Mouse (Mus musculus): ENCODE measurements around the gene Dlk1. TPM values are rescaled to one million over a fixed set of nuclear protein-coding genes. Genes with fewer than 3 reads are reported as not detected.
"Not testable (repeated sequence)": the region's sequence is repeated elsewhere in the genome, so short reads cannot be mapped to it uniquely, and the experiment has no call there.

Dlk1 gene
- polyA plus RNA-seq, 1 experiment from 2014 or later: 51.1 TPM

DNA sequence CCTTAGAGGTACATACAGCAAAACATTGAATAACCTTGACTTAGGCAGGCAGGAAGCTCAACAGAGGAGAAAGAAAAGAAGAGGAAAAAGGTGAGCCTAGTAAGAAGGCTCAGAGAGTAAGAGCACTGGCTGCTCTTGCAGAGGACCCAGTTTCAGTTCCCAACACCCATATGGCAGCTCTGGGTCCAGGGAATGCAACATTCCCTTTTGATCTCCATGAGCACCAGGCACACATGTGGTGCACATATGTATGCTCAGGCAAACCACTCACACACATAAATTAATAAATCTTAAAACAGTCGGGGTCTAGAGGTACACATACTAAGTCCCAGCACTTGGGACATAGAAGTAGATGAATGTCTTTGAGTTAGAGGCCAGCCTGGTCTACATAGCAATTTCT lies 33.9 kb downstream of the Dlk1 start:
- not testable (repeated sequence) for H3K9me3 ChIP-seq (ENCODE audit: control insufficient read depth, low read length)
- WGBS: 77% methylated on average over 1 of the region's 1 CpGs

GRCm38 (mm10) chr12:109491701-109492100 lies 39.1 kb downstream of the Dlk1 start:
- H3K36me3 ChIP-seq (ENCODE audit: control insufficient read depth, insufficient read depth, low read length): no peaks in the 10 kb centered on the region
- H3K4me3 ChIP-seq (ENCODE audit: low read length): no peak overlapping the region
- no peak overlapping the region for H3K27ac ChIP-seq (ENCODE audit: low read depth, low read length)
- no peaks in the 10 kb centered on the region for H3K9me3 ChIP-seq (ENCODE audit: control insufficient read depth, low read length)
- H3K4me1 ChIP-seq (ENCODE audit: control insufficient read depth, insufficient read depth, low read length): peaks cover 6% of the 10 kb centered on the region; the same call in 1 of the 2 replicates
- H3K27me3 ChIP-seq (ENCODE audit: control insufficient read depth, insufficient read depth, low read length): no peaks in the 10 kb centered on the region; the same call in 1 of the 2 replicates
- H3K9ac ChIP-seq (ENCODE audit: low read depth, low read length): no peak overlapping the region
- ATAC-seq (ENCODE audit: low FRiP score, low TSS enrichment): no peak
- H3K4me2 ChIP-seq (replicated peaks; ENCODE audit: low read depth, low read length): no peak overlapping the region
- 76% methylated on average over 3 of the region's 3 CpGs for WGBS

More for the DNA sequence above, 33.9 kb downstream of the Dlk1 start:
- H3K9ac ChIP-seq (ENCODE audit: low read depth, low read length); H3K4me2 ChIP-seq (replicated peaks; ENCODE audit: low read depth, low read length); H3K27ac ChIP-seq (ENCODE audit: low read depth, low read length); ATAC-seq (ENCODE audit: low FRiP score, low TSS enrichment); H3K36me3 ChIP-seq (ENCODE audit: control insufficient read depth, insufficient read depth, low read length); H3K4me1 ChIP-seq (ENCODE audit: control insufficient read depth, insufficient read depth, low read length); H3K27me3 ChIP-seq (ENCODE audit: control insufficient read depth, insufficient read depth, low read length); H3K4me3 ChIP-seq (ENCODE audit: low read length): not testable (repeated sequence)

GRCm38 (mm10) chr12:109493381-109493780 lies 40.8 kb downstream of the Dlk1 start:
- H3K4me2 ChIP-seq (replicated peaks; ENCODE audit: low read depth, low read length): no peak overlapping the region
- no peak overlapping the region for H3K27ac ChIP-seq (ENCODE audit: low read depth, low read length)
- no peak overlapping the region for H3K4me3 ChIP-seq (ENCODE audit: low read length)
- no peak overlapping the region for H3K9ac ChIP-seq (ENCODE audit: low read depth, low read length)
- H3K27me3 ChIP-seq (ENCODE audit: control insufficient read depth, insufficient read depth, low read length): no peaks in the 10 kb centered on the region; the same call in 1 of the 2 replicates
- 83% methylated on average over 9 of the region's 9 CpGs for WGBS
- H3K36me3 ChIP-seq (ENCODE audit: control insufficient read depth, insufficient read depth, low read length): no peaks in the 10 kb centered on the region
- peaks cover 10% of the 10 kb centered on the region; the same call in 1 of the 2 replicates for H3K4me1 ChIP-seq (ENCODE audit: control insufficient read depth, insufficient read depth, low read length)
- ATAC-seq (ENCODE audit: low FRiP score, low TSS enrichment): no peak
- H3K9me3 ChIP-seq (ENCODE audit: control insufficient read depth, low read length): no peaks in the 10 kb centered on the region

GRCm38 (mm10) chr12:109495016-109495644 lies 42.5 kb downstream of the Dlk1 start:
- 81% methylated on average over 20 of the region's 20 CpGs for WGBS
- H3K27me3 ChIP-seq (ENCODE audit: control insufficient read depth, insufficient read depth, low read length): no peaks in the 10 kb centered on the region; the same call in 1 of the 2 replicates
- H3K9ac ChIP-seq (ENCODE audit: low read depth, low read length): no peak overlapping the region
- no peaks in the 10 kb centered on the region for H3K9me3 ChIP-seq (ENCODE audit: control insufficient read depth, low read length)
- H3K36me3 ChIP-seq (ENCODE audit: control insufficient read depth, insufficient read depth, low read length): no peaks in the 10 kb centered on the region
- peaks cover 10% of the 10 kb centered on the region; the same call in 1 of the 2 replicates for H3K4me1 ChIP-seq (ENCODE audit: control insufficient read depth, insufficient read depth, low read length)
- ATAC-seq (ENCODE audit: low FRiP score, low TSS enrichment): no peak
- no peak overlapping the region for H3K27ac ChIP-seq (ENCODE audit: low read depth, low read length)
- no peak overlapping the region for H3K4me2 ChIP-seq (replicated peaks; ENCODE audit: low read depth, low read length)
- no peak overlapping the region for H3K4me3 ChIP-seq (ENCODE audit: low read length)

DNA sequence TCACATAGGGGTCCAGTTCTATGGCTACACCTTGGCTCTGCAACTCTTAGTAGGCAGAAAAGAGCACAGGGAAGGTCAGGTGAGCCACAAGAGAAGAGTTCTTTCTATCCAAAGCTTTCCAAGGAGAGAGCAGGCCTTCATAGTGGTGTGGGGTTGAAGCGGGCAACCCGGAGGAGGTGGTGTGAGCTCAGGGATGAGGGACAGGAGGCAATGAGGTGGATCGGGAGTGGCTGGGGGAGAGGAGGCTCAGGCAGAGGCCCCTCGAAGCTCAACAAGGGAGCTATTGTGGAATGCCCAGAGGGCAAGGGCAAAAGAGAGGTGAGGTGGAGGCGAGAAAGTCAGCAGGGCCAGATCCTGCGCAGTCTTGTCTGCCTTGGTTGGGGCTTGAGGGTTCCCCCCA lies 43.8 kb downstream of the Dlk1 start:
- Histone ChIP-seq H3K27me3 (ENCODE audit: control insufficient read depth, insufficient read depth, low read length) (no peaks in the 10 kb centered on the region; the same call in 1 of the 2 replicates), H3K36me3 (ENCODE audit: control insufficient read depth, insufficient read depth, low read length) (no peaks in the 10 kb centered on the region), H3K4me3 (ENCODE audit: low read length) (no peak overlapping the region), H3K9ac (ENCODE audit: low read depth, low read length) (no peak overlapping the region), H3K4me1 (ENCODE audit: control insufficient read depth, insufficient read depth, low read length) (peaks cover 10% of the 10 kb centered on the region; the same call in 1 of the 2 replicates), H3K4me2 (replicated peaks; ENCODE audit: low read depth, low read length) (no peak overlapping the region), H3K27ac (ENCODE audit: low read depth, low read length) (no peak overlapping the region), H3K9me3 (ENCODE audit: control insufficient read depth, low read length) (no peaks in the 10 kb centered on the region)
- 35% methylated on average over 6 of the region's 6 CpGs for WGBS
- peak; percentile 72; the same call in 1 of the 2 replicates for ATAC-seq (ENCODE audit: low FRiP score, low TSS enrichment)

- ATAC-seq (ENCODE audit: low FRiP score, low TSS enrichment): no peak
- WGBS: 65% methylated on average over 4 of the region's 4 CpGs
- no peaks in the 10 kb centered on the region for H3K9me3 ChIP-seq (ENCODE audit: control insufficient read depth, low read length)
Observed at GRCm38 (mm10) chr12:109500992-109501391, 48.4 kb downstream of the Dlk1 start.

GRCm38 (mm10) chr12:109502360-109503040 lies 49.9 kb downstream of the Dlk1 start:
- H3K9me3 ChIP-seq (ENCODE audit: control insufficient read depth, low read length): no peaks in the 10 kb centered on the region
- H3K27ac ChIP-seq (ENCODE audit: low read depth, low read length): no peak overlapping the region
- no peaks in the 10 kb centered on the region for H3K36me3 ChIP-seq (ENCODE audit: control insufficient read depth, insufficient read depth, low read length)
- H3K4me1 ChIP-seq (ENCODE audit: control insufficient read depth, insufficient read depth, low read length): no peaks in the 10 kb centered on the region
- no peaks in the 10 kb centered on the region for H3K27me3 ChIP-seq (ENCODE audit: control insufficient read depth, insufficient read depth, low read length)
- no peak overlapping the region for H3K4me3 ChIP-seq (ENCODE audit: low read length)
- WGBS: 87% methylated on average over 6 of the region's 6 CpGs
- ATAC-seq (ENCODE audit: low FRiP score, low TSS enrichment): no peak
- no peak overlapping the region for H3K4me2 ChIP-seq (replicated peaks; ENCODE audit: low read depth, low read length)
- no peak overlapping the region for H3K9ac ChIP-seq (ENCODE audit: low read depth, low read length)

More at GRCm38 (mm10) chr12:109500992-109501391, 48.4 kb downstream of the Dlk1 start:
- H3K27me3 ChIP-seq (ENCODE audit: control insufficient read depth, insufficient read depth, low read length): no peaks in the 10 kb centered on the region
- peaks cover 10% of the 10 kb centered on the region; the same call in 1 of the 2 replicates for H3K4me1 ChIP-seq (ENCODE audit: control insufficient read depth, insufficient read depth, low read length)
- no peaks in the 10 kb centered on the region for H3K36me3 ChIP-seq (ENCODE audit: control insufficient read depth, insufficient read depth, low read length)
- no peak overlapping the region for H3K4me2 ChIP-seq (replicated peaks; ENCODE audit: low read depth, low read length)
- H3K4me3 ChIP-seq (ENCODE audit: low read length): no peak overlapping the region
- no peak overlapping the region for H3K27ac ChIP-seq (ENCODE audit: low read depth, low read length)
- no peak overlapping the region for H3K9ac ChIP-seq (ENCODE audit: low read depth, low read length)

GRCm38 (mm10) chr12:109507693-109508092 lies 55.1 kb downstream of the Dlk1 start:
- WGBS: 86% methylated on average over 11 of the region's 11 CpGs
- no peak overlapping the region for H3K9ac ChIP-seq (ENCODE audit: low read depth, low read length)
- ATAC-seq (ENCODE audit: low FRiP score, low TSS enrichment): no peak
- peaks cover 23% of the 10 kb centered on the region for H3K4me1 ChIP-seq (ENCODE audit: control insufficient read depth, insufficient read depth, low read length)
- H3K36me3 ChIP-seq (ENCODE audit: control insufficient read depth, insufficient read depth, low read length): no peaks in the 10 kb centered on the region
- H3K9me3 ChIP-seq (ENCODE audit: control insufficient read depth, low read length): no peaks in the 10 kb centered on the region
- no peak overlapping the region for H3K4me2 ChIP-seq (replicated peaks; ENCODE audit: low read depth, low read length)
- no peaks in the 10 kb centered on the region for H3K27me3 ChIP-seq (ENCODE audit: control insufficient read depth, insufficient read depth, low read length)
- no peak overlapping the region for H3K4me3 ChIP-seq (ENCODE audit: low read length)
- no peak overlapping the region for H3K27ac ChIP-seq (ENCODE audit: low read depth, low read length)
